ENCODE assay signal across 8 mouse cellular contexts in genomic region chr9:40781726-40782581, GRCm38 (mm10). TPM values are rescaled to one million over a fixed set of nuclear protein-coding genes. Genes with fewer than 3 reads are reported as not detected.
DNase-seq lines count a peak whose midpoint lies in the region; ATAC-seq and TF ChIP-seq lines count a peak whose summit lies in the region.

No protein-coding gene starts in this region.

- H3K4me3 ChIP-seq in left cerebral cortex, adult 2 months: peak overlapping the region; percentile 14; the same call in 1 of the 2 replicates
- H3K4me3 ChIP-seq in embryonic facial prominence, embryonic 13.5 days: no peak overlapping the region
- peak overlapping the region; percentile 22; the same call in 1 of the 2 replicates for H3K4me3 ChIP-seq in heart, postnatal 0 days (ENCODE audit: low read depth, low read length)

- no peak for ATAC-seq in embryonic facial prominence, embryonic 13.5 days (ENCODE audit: insufficient number of reproducible peaks, insufficient read depth, low FRiP score, low TSS enrichment, low read depth)
- peak; percentile 26; the same call in 1 of the 2 replicates for ATAC-seq in heart, postnatal 0 days (ENCODE audit: insufficient read depth, low read depth)
- peak; percentile 52 for ATAC-seq in megakaryocyte progenitor cell, adult 5-6 weeks (replicated peaks; ENCODE audit: poor library complexity)

- intact Hi-C loops in left cerebral cortex, adult 2 months (cut with DNase I): no loop called here

- no peaks in the 10 kb centered on the region for H3K27me3 ChIP-seq in embryonic facial prominence, embryonic 13.5 days
- H3K27me3 ChIP-seq in heart, postnatal 0 days (ENCODE audit: control insufficient read depth, insufficient read depth, low read length): no peaks in the 10 kb centered on the region

- peaks cover 37% of the 10 kb centered on the region for H3K36me3 ChIP-seq in embryonic facial prominence, embryonic 13.5 days
- H3K36me3 ChIP-seq in heart, postnatal 0 days (replicated peaks; ENCODE audit: control insufficient read depth, insufficient read depth, low read length): no peaks in the 10 kb centered on the region

- peak; percentile 18 to 37 for DNase-seq in left cerebral cortex, adult 2 months (ENCODE audit: extremely low spot score in 1 of 2, low spot score in 2 of 2)
- DNase-seq in left cerebral cortex, adult 8-10 months (ENCODE audit: low spot score in 2 of 2): no peak
- no peak for DNase-seq in heart, postnatal 0 days (ENCODE audit: low spot score)
- DNase-seq in kidney, postnatal 36 days: peak; percentile 74 to 82
- peak; percentile 41 for DNase-seq in thymus, postnatal 25 days
- DNase-seq in ovary, postnatal 14 days (ENCODE audit: low spot score): no peak

- peaks cover 30% of the 10 kb centered on the region for H3K4me1 ChIP-seq in embryonic facial prominence, embryonic 13.5 days
- H3K4me1 ChIP-seq in heart, postnatal 0 days (ENCODE audit: control insufficient read depth, insufficient read depth): peaks cover 11% of the 10 kb centered on the region

- WGBS in embryonic facial prominence, embryonic 13.5 days: 36% methylated on average over 26 of the region's 26 CpGs
- WGBS in heart, postnatal 0 days: 37% methylated on average over 26 of the region's 26 CpGs

- H3K9me3 ChIP-seq in embryonic facial prominence, embryonic 13.5 days: no peaks in the 10 kb centered on the region
- no peaks in the 10 kb centered on the region for H3K9me3 ChIP-seq in heart, postnatal 0 days (replicated peaks; ENCODE audit: control insufficient read depth, low read length)

- H3K9ac ChIP-seq in embryonic facial prominence, embryonic 13.5 days: no peak overlapping the region
- no peak overlapping the region for H3K9ac ChIP-seq in heart, postnatal 0 days (replicated peaks; ENCODE audit: low read depth, low read length)

- peak overlapping the region; percentile 14; the same call in 1 of the 2 replicates for H3K4me2 ChIP-seq in embryonic facial prominence, embryonic 13.5 days
- H3K4me2 ChIP-seq in heart, postnatal 0 days (ENCODE audit: low read depth, low read length): peak overlapping the region; percentile 32

- no peak for TF ChIP-seq EP300 in heart, postnatal 0 days (IDR thresholded peaks at IDR 0.05; ENCODE audit: low read depth)

- peak overlapping the region; percentile 34 for H3K27ac ChIP-seq in left cerebral cortex, adult 2 months
- H3K27ac ChIP-seq in embryonic facial prominence, embryonic 13.5 days: peak overlapping the region; percentile 45
- peak overlapping the region; percentile 87 for H3K27ac ChIP-seq in heart, postnatal 0 days (ENCODE audit: low read depth)

- no peak for TF ChIP-seq CTCF in left cerebral cortex, adult 2 months (IDR thresholded peaks at IDR 0.05)
- TF ChIP-seq CTCF in heart, postnatal 0 days (IDR thresholded peaks at IDR 0.05; ENCODE audit: low read depth): no peak

RNA-seq across cellular contexts. Expression of gene Hspa8, which starts 18.8 kb away (rescaled TPM):
- 1,000 to 10,000 TPM; 2,321 to 2,378 TPM for total RNA-seq in left cerebral cortex, adult 2 months (2021)
- 1,000 to 10,000 TPM; 1,516 to 1,907 (median 1,709) TPM for total RNA-seq in left cerebral cortex, adult 8-10 months (2022)
- polyA plus RNA-seq in embryonic facial prominence, embryonic 13.5 days (2015; fragmentation: Nextera tagmentation; extraction: Ambion mirVana): 2,195 and 2,229 TPM in 2 replicates
- total RNA-seq in heart, postnatal 0 days (2014; rRNA removed; ENCODE audit: low replicate concordance): 2,627 and 2,715 TPM in 2 replicates
- polyA plus RNA-seq in heart, postnatal 0 days (2015; fragmentation: Nextera tagmentation; extraction: Ambion mirVana): 1,298 and 1,386 TPM in 2 replicates
- total RNA-seq in megakaryocyte progenitor cell, adult 5-6 weeks (2015): 3,635 and 4,207 TPM in 2 replicates
- 4,709 and 5,125 TPM in 2 replicates for total RNA-seq in megakaryocyte progenitor cell, adult 5-6 weeks (2017)

Comparison
In these comparisons a context has a peak if more than half of its experiments do, and no peak if none do; other contexts are left out.
1. DNase-seq: peak in left cerebral cortex, adult 2 months (2 of 2), kidney, postnatal 36 days (2 of 2) and thymus, postnatal 25 days (single experiment); none in left cerebral cortex, adult 8-10 months (0 of 2), heart, postnatal 0 days (single experiment) and ovary, postnatal 14 days (single experiment).
2. H3K27ac ChIP-seq: peak in every context shown above with its lines; median percentile 87 in heart, postnatal 0 days; 45 in embryonic facial prominence, embryonic 13.5 days; 34 in left cerebral cortex, adult 2 months.